Mouse (Mus musculus) cortical plate, adult 2 months (tissue): ENCODE measurements around the gene Rai1. TPM values are rescaled to one million over a fixed set of nuclear protein-coding genes. Genes with fewer than 3 reads are reported as not detected.

Experiments
- H3K27ac ChIP-seq: fragments of 200-500 bp; 2 replicates; pipeline ENCODE4 v1.5.1; 2012; ENCODE audit warnings: low read length, control low read depth, inconsistent platforms; ENCODE audit not compliant: insufficient read depth
- H3K4me1 ChIP-seq: fragments of 200-500 bp; 2 replicates; pipeline ENCODE4 v1.6.1; 2011; ENCODE audit warnings: low read length; ENCODE audit not compliant: control insufficient read depth, insufficient read depth
- H3K4me3 ChIP-seq: fragments of 200-500 bp; 2 replicates; pipeline ENCODE4 v1.5.1; 2011; ENCODE audit warnings: mild to moderate bottlenecking, low read length, control low read depth; ENCODE audit not compliant: insufficient read depth
- CTCF ChIP-seq: fragments of 200-500 bp; IDR thresholded peaks from 2 replicates; pipeline ENCODE4 v1.5.1; 2011; ENCODE audit warnings: mild to moderate bottlenecking, control low read depth, low read length; ENCODE audit not compliant: insufficient read depth; ENCODE audit errors: extremely low read depth
- POLR2A ChIP-seq: fragments of 200-500 bp; IDR thresholded peaks from 2 replicates; pipeline ENCODE4 v1.6.1; 2011; ENCODE audit warnings: mild to moderate bottlenecking, low read length, control low read depth; ENCODE audit not compliant: insufficient read depth; ENCODE audit errors: extremely low read depth
- polyA plus RNA-seq: library from polyadenylated mRNA; depleted of rRNA; stranded (reverse); fragments of >200 nt; gene quantifications from 2 replicates; pipeline ENCODE4 v1.2.3, GENCODE M21; 2012

Rai1 gene
- polyA plus RNA-seq, 1 experiment, result 41.8 TPM

DNA sequence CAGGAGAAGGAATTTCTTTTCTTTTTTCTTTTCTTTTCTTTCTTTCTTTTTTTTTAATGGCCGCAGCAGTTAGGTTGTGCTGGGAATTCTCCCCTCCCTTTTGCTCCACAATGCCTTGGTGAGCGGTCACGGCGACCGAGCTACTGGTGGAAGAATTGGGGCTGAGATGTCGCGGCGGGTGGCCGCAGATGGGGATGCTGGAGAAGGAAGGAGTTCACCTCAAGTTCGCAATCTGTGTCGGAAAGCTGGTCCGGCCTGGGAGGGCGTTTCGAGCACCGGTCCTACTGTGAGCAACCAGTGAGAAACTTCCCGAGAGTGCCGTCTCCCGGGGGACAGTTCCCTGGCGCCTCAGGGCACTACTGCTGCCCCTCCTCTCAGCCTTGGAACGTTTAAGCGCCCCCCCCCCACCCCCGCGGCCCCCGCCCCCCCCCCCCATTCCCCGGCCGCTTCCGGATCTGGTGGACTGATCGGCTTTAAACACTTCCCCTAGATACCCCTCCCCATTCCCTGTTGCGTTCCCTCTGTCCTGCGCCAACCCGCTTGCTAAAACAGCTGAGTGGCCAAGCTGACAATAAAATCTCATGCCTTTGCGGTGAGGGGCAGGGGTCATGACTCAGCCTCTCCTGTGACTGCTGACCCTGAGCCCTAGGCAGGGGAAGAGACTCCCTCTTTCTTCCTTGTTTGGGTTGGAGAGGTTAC is 35.9 kb downstream of the Rai1 start:
- peaks cover 18% of the 10 kb centered on the region for H3K4me1 ChIP-seq
- TF ChIP-seq CTCF, result no peak
- no peak for TF ChIP-seq POLR2A
- H3K4me3 ChIP-seq, result peak overlapping the region; percentile 76
- no peak overlapping the region for H3K27ac ChIP-seq

GRCm38 (mm10) chr11:60141285-60141608 is 36.4 kb downstream of the Rai1 start:
- no peak for TF ChIP-seq POLR2A
- no peak for TF ChIP-seq CTCF
- Histone ChIP-seq H3K4me3 (peak overlapping the region; percentile 76), H3K27ac (no peak overlapping the region), H3K4me1 (peaks cover 18% of the 10 kb centered on the region)

DNA sequence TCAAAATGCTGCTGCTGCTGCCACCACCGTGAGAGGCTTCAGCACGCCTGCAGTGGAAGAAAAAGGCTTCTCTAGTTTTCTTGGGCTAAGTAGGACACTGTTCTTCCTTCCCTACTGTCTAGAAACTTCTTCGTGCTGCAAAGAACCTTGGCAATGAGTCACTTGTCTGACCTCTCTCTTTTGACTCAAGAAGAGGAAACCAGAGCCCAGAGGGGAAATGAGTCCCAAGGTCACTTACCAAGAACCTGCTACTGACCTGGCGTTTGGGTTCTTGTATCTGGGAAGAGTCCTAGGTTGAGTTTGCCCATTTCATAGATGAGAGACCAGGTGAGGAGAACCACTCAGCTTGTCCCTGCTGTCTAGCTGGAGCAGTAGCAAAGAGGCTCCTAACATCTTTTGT is 38.3 kb downstream of the Rai1 start:
- H3K27ac ChIP-seq, result no peak overlapping the region
- no peak overlapping the region for H3K4me3 ChIP-seq
- peaks cover 22% of the 10 kb centered on the region for H3K4me1 ChIP-seq
- TF ChIP-seq CTCF (no peak), POLR2A (no peak)

GRCm38 (mm10) chr11:60146170-60146569 is 41.4 kb downstream of the Rai1 start:
- peaks cover 25% of the 10 kb centered on the region for H3K4me1 ChIP-seq
- TF ChIP-seq CTCF (no peak), POLR2A (no peak)
- no peak overlapping the region for H3K4me3 ChIP-seq
- H3K27ac ChIP-seq, result no peak overlapping the region

- Histone ChIP-seq H3K4me1 (peaks cover 16% of the 10 kb centered on the region; the same call in 1 of the 2 replicates), H3K27ac (no peak overlapping the region), H3K4me3 (no peak overlapping the region)
- TF ChIP-seq CTCF, result no peak
Measured at GRCm38 (mm10) chr11:60148591-60148990, 43.8 kb downstream of the Rai1 start.

DNA sequence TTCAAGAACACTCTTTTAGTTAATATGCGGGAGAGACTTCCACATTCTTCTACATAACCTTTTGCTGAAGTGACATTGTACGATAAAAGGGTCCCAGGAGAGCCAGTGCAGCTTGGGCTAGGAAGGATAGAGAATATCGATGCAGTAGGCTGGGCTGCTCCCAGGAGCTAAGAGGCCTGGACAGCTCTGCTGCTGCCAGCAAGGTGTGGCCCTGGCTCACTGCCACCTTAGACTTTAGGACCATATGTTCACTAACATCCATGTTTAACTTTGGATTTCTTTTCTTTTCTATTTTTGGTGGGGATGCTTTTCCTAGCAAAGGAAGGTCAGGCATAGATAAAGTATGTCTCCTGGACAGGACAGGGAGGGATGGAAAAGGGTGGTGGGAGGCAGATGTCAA is 44.3 kb downstream of the Rai1 start:
- Histone ChIP-seq H3K4me1 (peaks cover 13% of the 10 kb centered on the region; the same call in 1 of the 2 replicates), H3K4me3 (no peak overlapping the region), H3K27ac (no peak overlapping the region)
- TF ChIP-seq POLR2A, result no peak
- no peak for TF ChIP-seq CTCF

GRCm38 (mm10) chr11:60150677-60151076 is 45.9 kb downstream of the Rai1 start:
- Histone ChIP-seq H3K4me1 (peaks cover 12% of the 10 kb centered on the region; the same call in 1 of the 2 replicates), H3K27ac (no peak overlapping the region), H3K4me3 (no peak overlapping the region)
- TF ChIP-seq POLR2A (no peak), CTCF (no peak)

DNA sequence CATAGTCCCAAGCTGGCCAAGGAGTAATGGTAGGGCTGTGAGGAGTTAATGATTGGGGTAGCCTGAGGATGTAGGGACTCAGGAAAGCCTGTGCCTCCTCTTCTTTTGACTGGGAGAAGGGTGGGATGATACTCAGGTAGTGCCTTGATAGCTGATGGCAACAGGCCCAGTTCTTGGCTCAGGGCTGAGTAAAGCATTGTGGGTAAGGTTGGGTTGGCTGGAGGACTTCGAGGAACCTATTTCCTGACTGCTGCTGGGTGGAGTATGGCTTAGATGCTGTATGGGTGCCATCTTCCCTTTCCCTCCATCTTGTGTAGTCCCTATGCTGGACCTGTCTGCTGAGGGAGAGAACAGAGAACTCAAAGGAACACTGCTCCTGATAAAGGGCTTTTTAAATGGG is 47.5 kb downstream of the Rai1 start:
- no peak overlapping the region for H3K4me3 ChIP-seq
- H3K27ac ChIP-seq, result no peak overlapping the region
- no peak for TF ChIP-seq POLR2A
- TF ChIP-seq CTCF, result no peak
- H3K4me1 ChIP-seq, result peaks cover 12% of the 10 kb centered on the region; the same call in 1 of the 2 replicates

- H3K27ac ChIP-seq, result no peak overlapping the region
- H3K4me1 ChIP-seq, result peaks cover 9% of the 10 kb centered on the region
- H3K4me3 ChIP-seq, result no peak overlapping the region
- no peak for TF ChIP-seq CTCF
- no peak for TF ChIP-seq POLR2A
Measured at GRCm38 (mm10) chr11:60153936-60154335, 49.1 kb downstream of the Rai1 start.

- TF ChIP-seq CTCF (no peak), POLR2A (no peak)
- H3K27ac ChIP-seq, result no peak overlapping the region
- no peak overlapping the region for H3K4me3 ChIP-seq
- peaks cover 10% of the 10 kb centered on the region for H3K4me1 ChIP-seq
Measured at GRCm38 (mm10) chr11:60155690-60156089, 50.9 kb downstream of the Rai1 start.
